Mouse (Mus musculus) heart, postnatal 0 days (tissue): Measurements from ENCODE around the gene Gna11.

Experiments
- CTCF ChIP-seq: IDR thresholded peaks from 2 replicates; pipeline ENCODE4 v1.5.1; 2016; ENCODE audit warnings: antibody characterized with exemption, control low read depth, low read depth
- EP300 ChIP-seq: IDR thresholded peaks from 2 replicates; pipeline ENCODE4 v1.6.1; 2016; ENCODE audit warnings: antibody characterized with exemption, low read depth

DNA sequence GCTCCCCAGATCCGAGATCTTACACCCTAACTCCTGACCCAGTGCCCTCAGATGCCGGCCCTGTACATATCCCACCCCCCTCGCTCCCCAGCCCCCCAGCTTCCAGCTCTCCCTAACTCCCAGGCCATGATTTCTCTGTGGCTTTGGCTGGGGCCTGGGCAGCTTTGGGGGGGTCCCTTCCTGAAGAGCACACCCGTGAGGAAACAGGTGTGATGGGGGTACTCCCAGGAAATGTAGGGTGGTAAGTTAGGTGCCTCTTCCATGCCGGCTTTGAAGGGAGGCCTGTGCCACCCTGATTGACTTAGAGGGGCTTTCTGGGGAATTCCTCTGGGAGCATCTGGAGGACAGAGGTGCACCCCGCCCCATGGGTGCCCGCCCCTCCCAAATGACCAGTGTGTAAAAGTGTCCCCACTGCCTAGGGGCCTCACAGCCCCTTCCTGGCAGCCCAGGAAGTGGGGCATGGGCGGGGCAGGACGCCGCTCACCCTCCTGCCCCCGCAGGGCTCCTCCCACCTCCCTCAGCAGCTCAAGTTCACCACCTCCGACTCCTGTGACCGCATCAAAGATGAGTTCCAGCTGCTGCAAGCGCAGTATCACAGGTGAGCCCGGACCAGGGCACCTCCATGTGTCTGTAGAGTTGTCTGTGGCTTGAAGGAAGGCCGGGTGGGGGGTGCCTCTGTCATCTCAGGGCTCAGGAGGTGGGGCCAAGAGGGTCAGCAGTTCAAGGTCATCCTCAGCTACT lies 15.9 kb upstream of the Gna11 start:
- TF ChIP-seq EP300 (no peak), CTCF (no peak)
